Mouse (Mus musculus) spleen, adult 2 months (tissue): ENCODE measurements around the gene Akr1b3. TPM values are rescaled to one million over a fixed set of nuclear protein-coding genes. Genes with fewer than 3 reads are reported as not detected.
"Not testable (repeated sequence)": the region's sequence is repeated elsewhere in the genome, so short reads cannot be mapped to it uniquely, and the experiment has no call there.

Experiments used
- DNase-seq, 2 experiments: peaks; one replicate each; pipeline versions ENCODE4 v3.0.0 to v3.0.0-alpha.2; 2012 to 2021; ENCODE audit warnings: low spot score in 2 of 2, low read depth in 1 of 2
- H3K27ac ChIP-seq: fragments of 200-500 bp; 2 replicates; pipeline ENCODE4 v1.5.1; 2012; ENCODE audit warnings: low read length, inconsistent platforms; ENCODE audit not compliant: insufficient read depth
- H3K27me3 ChIP-seq: fragments of 200-500 bp; 2 replicates; pipeline ENCODE4 v1.6.1; 2012; ENCODE audit warnings: mild to moderate bottlenecking, moderate library complexity, low read length, inconsistent platforms; ENCODE audit not compliant: control insufficient read depth, insufficient read depth
- H3K36me3 ChIP-seq: fragments of 200-500 bp; 2 replicates; pipeline ENCODE4 v1.6.1; 2012; ENCODE audit warnings: mild to moderate bottlenecking, low read length, inconsistent platforms; ENCODE audit not compliant: control insufficient read depth, insufficient read depth
- H3K4me1 ChIP-seq: fragments of 200-500 bp; 2 replicates; pipeline ENCODE4 v1.6.1; 2011; ENCODE audit warnings: inconsistent platforms; ENCODE audit not compliant: control insufficient read depth, insufficient read depth, insufficient read length
- H3K4me3 ChIP-seq: fragments of 200-500 bp; 2 replicates; pipeline ENCODE4 v1.5.1; 2011; ENCODE audit warnings: mild to moderate bottlenecking, inconsistent platforms; ENCODE audit not compliant: insufficient read depth, insufficient read length; ENCODE audit errors: extremely low read depth
- CTCF ChIP-seq: fragments of 200-500 bp; IDR thresholded peaks from 2 replicates; pipeline ENCODE4 v1.5.1; 2011; ENCODE audit warnings: mild to moderate bottlenecking, inconsistent platforms; ENCODE audit not compliant: insufficient read depth, insufficient read length, insufficient replicate concordance; ENCODE audit errors: extremely low read depth
- POLR2A ChIP-seq: fragments of 200-500 bp; IDR thresholded peaks from 2 replicates; pipeline ENCODE4 v1.6.1; 2011; ENCODE audit warnings: low read depth, low read length, inconsistent platforms
- WGBS: fragments of 180-500 bp; shearing (Covaris S2); methylation state at CpG from one replicate; pipeline ENCODE4 v1.1.7; 2018; 5-methylcytosine and 5-hydroxymethylcytosine counted together
- polyA plus RNA-seq: library from polyadenylated mRNA; depleted of rRNA; stranded (reverse); fragments of >200 nt; gene quantifications from 2 replicates; pipeline ENCODE4 v1.2.3, GENCODE M21; 2012

Akr1b3 gene
- polyA plus RNA-seq, 1 experiment: 105 TPM

- WGBS: 74% methylated on average over 10 of the region's 10 CpGs
- H3K36me3 ChIP-seq: no peaks in the 10 kb centered on the region
- no peak overlapping the region for H3K4me3 ChIP-seq
- no peak overlapping the region for H3K27ac ChIP-seq
- H3K4me1 ChIP-seq: no peaks in the 10 kb centered on the region
- TF ChIP-seq POLR2A (no peak), CTCF (no peak)
- DNase-seq: no peak
- no peaks in the 10 kb centered on the region for H3K27me3 ChIP-seq
Measured at GRCm38 (mm10) chr6:34344135-34344850, 27.0 kb upstream of the Akr1b3 start.

- TF ChIP-seq CTCF: no peak
- no peak for TF ChIP-seq POLR2A
- DNase-seq: no peak
- Histone ChIP-seq H3K36me3 (no peaks in the 10 kb centered on the region), H3K27me3 (no peaks in the 10 kb centered on the region), H3K4me1 (no peaks in the 10 kb centered on the region), H3K4me3 (no peak overlapping the region), H3K27ac (no peak overlapping the region)
- WGBS: 93% methylated on average over 6 of the region's 6 CpGs
Measured at GRCm38 (mm10) chr6:34343426-34343825, 26.1 kb upstream of the Akr1b3 start.

- H3K27ac ChIP-seq: no peak overlapping the region
- H3K4me1 ChIP-seq: no peaks in the 10 kb centered on the region
- no peak for DNase-seq
- TF ChIP-seq POLR2A (no peak), CTCF (no peak)
- H3K27me3 ChIP-seq: no peaks in the 10 kb centered on the region
- H3K36me3 ChIP-seq: no peaks in the 10 kb centered on the region
- H3K4me3 ChIP-seq: no peak overlapping the region
- WGBS: 96% methylated on average over 2 of the region's 2 CpGs
Measured at GRCm38 (mm10) chr6:34342476-34342875, 25.2 kb upstream of the Akr1b3 start.

- no peaks in the 10 kb centered on the region for H3K36me3 ChIP-seq
- WGBS: 81% methylated on average over 4 of the region's 4 CpGs
- no peak for DNase-seq
- H3K4me1 ChIP-seq: no peaks in the 10 kb centered on the region
- TF ChIP-seq POLR2A (no peak), CTCF (no peak)
- no peak overlapping the region for H3K27ac ChIP-seq
- H3K27me3 ChIP-seq: no peaks in the 10 kb centered on the region
- no peak overlapping the region for H3K4me3 ChIP-seq
Measured at GRCm38 (mm10) chr6:34341991-34342390, 24.7 kb upstream of the Akr1b3 start.

GRCm38 (mm10) chr6:34337799-34338198 is 20.5 kb upstream of the Akr1b3 start:
- TF ChIP-seq POLR2A (no peak), CTCF (no peak)
- H3K4me3 ChIP-seq: no peak overlapping the region
- WGBS: 86% methylated on average over 2 of the region's 2 CpGs
- no peaks in the 10 kb centered on the region for H3K4me1 ChIP-seq
- no peaks in the 10 kb centered on the region for H3K27me3 ChIP-seq
- H3K27ac ChIP-seq: no peak overlapping the region
- DNase-seq: no peak
- no peaks in the 10 kb centered on the region for H3K36me3 ChIP-seq

- WGBS: 59% methylated on average over 5 of the region's 5 CpGs
- H3K27me3 ChIP-seq: no peaks in the 10 kb centered on the region
- H3K27ac ChIP-seq: no peak overlapping the region
- H3K4me1 ChIP-seq: no peaks in the 10 kb centered on the region
- H3K36me3 ChIP-seq: no peaks in the 10 kb centered on the region
- DNase-seq: no peak
- no peak overlapping the region for H3K4me3 ChIP-seq
- TF ChIP-seq POLR2A (no peak), CTCF (no peak)
Measured at GRCm38 (mm10) chr6:34334673-34335072, 17.4 kb upstream of the Akr1b3 start.

GRCm38 (mm10) chr6:34331804-34332203 is 14.5 kb upstream of the Akr1b3 start:
- WGBS: 89% methylated on average over 12 of the region's 12 CpGs
- not testable (repeated sequence) for H3K4me3 ChIP-seq, DNase-seq, H3K4me1 ChIP-seq, H3K36me3 ChIP-seq, H3K27me3 ChIP-seq, H3K27ac ChIP-seq
